Mouse (Mus musculus): ENCODE measurements at regions not wholly inside any gene's neighbourhood (a gene's known extent, or its start where the extent isn't known, plus 50 kb on each side); places are given as distances from the start of the nearest gene placed in this dataset.

GRCm38 (mm10) chr4:10480936-10481335 is 393.4 kb upstream of the 2610301B20Rik start:
- Histone ChIP-seq H3K4me3 (ENCODE audit: low read length) (no peak overlapping the region), H3K4me2 (replicated peaks; ENCODE audit: low read depth, low read length) (no peak overlapping the region), H3K36me3 (ENCODE audit: insufficient read depth, low read length) (no peaks in the 10 kb centered on the region), H3K9ac (replicated peaks; ENCODE audit: low read length) (no peak overlapping the region), H3K27ac (ENCODE audit: low read length) (no peak overlapping the region), H3K9me3 (ENCODE audit: low read length) (no peaks in the 10 kb centered on the region), H3K27me3 (ENCODE audit: insufficient read depth, low read length) (no peaks in the 10 kb centered on the region), H3K4me1 (ENCODE audit: insufficient read depth, low read length) (no peaks in the 10 kb centered on the region)
- 76% methylated on average over 1 of the region's 1 CpGs for WGBS
- ATAC-seq (ENCODE audit: low FRiP score, low TSS enrichment) = no peak

GRCm38 (mm10) chr4:10508163-10508821 is 366.0 kb upstream of the 2610301B20Rik start:
- Histone ChIP-seq H3K36me3 (ENCODE audit: insufficient read depth, low read length) (no peaks in the 10 kb centered on the region), H3K9me3 (ENCODE audit: low read length) (no peaks in the 10 kb centered on the region), H3K4me1 (ENCODE audit: insufficient read depth, low read length) (no peaks in the 10 kb centered on the region), H3K27me3 (ENCODE audit: insufficient read depth, low read length) (no peaks in the 10 kb centered on the region), H3K27ac (ENCODE audit: low read length) (no peak overlapping the region), H3K9ac (replicated peaks; ENCODE audit: low read length) (no peak overlapping the region), H3K4me2 (replicated peaks; ENCODE audit: low read depth, low read length) (no peak overlapping the region), H3K4me3 (ENCODE audit: low read length) (no peak overlapping the region)
- WGBS = 62% methylated on average over 6 of the region's 6 CpGs
- ATAC-seq (ENCODE audit: low FRiP score, low TSS enrichment) = no peak

DNA sequence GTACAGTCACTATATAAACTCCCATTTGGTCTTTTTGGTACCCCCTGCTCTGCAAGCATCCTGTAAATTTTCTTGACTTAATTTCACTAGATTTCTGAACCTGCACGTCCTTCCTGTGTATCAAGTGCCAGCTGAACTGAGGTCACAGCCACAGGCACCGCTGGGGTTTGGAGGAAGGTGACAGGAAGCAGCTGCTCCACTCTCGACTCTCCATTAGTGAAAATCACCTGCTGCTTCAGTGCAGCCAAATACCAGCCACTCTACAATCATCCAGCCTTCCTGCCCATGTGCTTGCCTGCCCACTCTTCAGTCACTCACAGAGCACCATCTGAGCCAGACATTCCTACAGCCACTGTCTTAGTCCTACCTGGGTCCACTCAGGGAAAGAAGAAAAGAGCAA is 364.3 kb upstream of the 2610301B20Rik start:
- ATAC-seq (ENCODE audit: low FRiP score, low TSS enrichment) = no peak
- Histone ChIP-seq H3K9ac (replicated peaks; ENCODE audit: low read length) (no peak overlapping the region), H3K27ac (ENCODE audit: low read length) (no peak overlapping the region), H3K4me1 (ENCODE audit: insufficient read depth, low read length) (no peaks in the 10 kb centered on the region), H3K9me3 (ENCODE audit: low read length) (no peaks in the 10 kb centered on the region), H3K4me3 (ENCODE audit: low read length) (no peak overlapping the region), H3K36me3 (ENCODE audit: insufficient read depth, low read length) (no peaks in the 10 kb centered on the region), H3K4me2 (replicated peaks; ENCODE audit: low read depth, low read length) (no peak overlapping the region), H3K27me3 (ENCODE audit: insufficient read depth, low read length) (no peaks in the 10 kb centered on the region)
- WGBS = 20% methylated on average over 3 of the region's 3 CpGs

DNA sequence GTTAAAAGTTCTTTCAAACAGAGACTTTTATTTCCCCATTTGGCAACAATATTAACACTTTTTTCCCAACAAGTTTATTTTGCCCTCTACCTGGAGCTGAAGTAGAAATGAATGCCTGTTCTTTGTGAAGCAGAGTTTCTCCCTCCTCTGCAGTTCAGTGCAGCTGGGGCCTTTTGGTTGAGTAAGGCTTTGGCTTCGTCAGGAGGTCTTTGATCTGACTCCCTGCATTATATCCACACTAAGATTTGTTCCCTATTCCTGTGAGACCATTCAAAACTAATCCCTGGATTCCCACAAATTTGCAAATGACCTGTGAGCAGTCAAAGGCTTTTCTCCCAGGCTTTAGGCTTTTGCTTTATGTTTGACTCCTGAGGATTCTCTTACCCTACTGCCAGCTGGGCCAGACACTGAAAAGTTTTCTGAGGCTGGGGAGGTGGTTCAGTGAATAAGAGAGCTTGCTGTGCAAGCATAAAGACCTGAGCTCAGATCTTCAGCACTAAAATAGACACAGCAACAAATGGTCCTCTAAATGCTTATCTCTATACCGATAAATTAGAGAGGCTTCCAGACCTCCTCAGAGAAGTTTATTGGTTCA is 323.5 kb upstream of the 2610301B20Rik start:
- Histone ChIP-seq H3K9ac (replicated peaks; ENCODE audit: low read length) (no peak overlapping the region), H3K27ac (ENCODE audit: low read length) (no peak overlapping the region), H3K4me3 (ENCODE audit: low read length) (no peak overlapping the region), H3K4me2 (replicated peaks; ENCODE audit: low read depth, low read length) (no peak overlapping the region), H3K9me3 (ENCODE audit: low read length) (no peaks in the 10 kb centered on the region), H3K4me1 (ENCODE audit: insufficient read depth, low read length) (no peaks in the 10 kb centered on the region), H3K36me3 (ENCODE audit: insufficient read depth, low read length) (no peaks in the 10 kb centered on the region), H3K27me3 (ENCODE audit: insufficient read depth, low read length) (no peaks in the 10 kb centered on the region)
- no peak for ATAC-seq (ENCODE audit: low FRiP score, low TSS enrichment)
- 42% methylated on average over 2 of the region's 2 CpGs for WGBS

- Histone ChIP-seq H3K4me2 (replicated peaks; ENCODE audit: low read depth, low read length) (no peak overlapping the region), H3K4me3 (ENCODE audit: low read length) (no peak overlapping the region), H3K9me3 (ENCODE audit: low read length) (no peaks in the 10 kb centered on the region), H3K27ac (ENCODE audit: low read length) (no peak overlapping the region), H3K4me1 (ENCODE audit: insufficient read depth, low read length) (no peaks in the 10 kb centered on the region), H3K27me3 (ENCODE audit: insufficient read depth, low read length) (no peaks in the 10 kb centered on the region), H3K9ac (replicated peaks; ENCODE audit: low read length) (no peak overlapping the region), H3K36me3 (ENCODE audit: insufficient read depth, low read length) (no peaks in the 10 kb centered on the region)
- no peak for ATAC-seq (ENCODE audit: low FRiP score, low TSS enrichment)
- whole genome bisulfite sequencing = 93% methylated on average over 5 of the region's 5 CpGs
Observed at GRCm38 (mm10) chr4:10553724-10554123, 320.6 kb upstream of the 2610301B20Rik start.

DNA sequence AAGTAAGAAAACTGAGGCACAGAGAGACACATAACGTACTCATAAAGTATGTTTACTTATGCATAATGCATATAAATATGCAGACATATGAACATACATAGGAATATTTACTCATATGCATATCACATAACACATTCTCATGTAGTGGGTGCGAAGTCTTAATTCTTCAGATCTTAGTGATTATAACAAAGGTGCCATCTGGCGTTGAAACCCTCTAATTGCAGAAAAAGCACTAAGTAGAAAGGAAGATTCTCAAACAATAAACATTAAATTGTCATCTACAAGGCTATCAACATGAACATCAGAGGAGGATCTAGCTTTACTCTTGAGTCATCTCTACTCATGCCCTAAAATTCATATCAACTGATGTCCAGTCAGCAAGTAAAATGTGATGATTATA is 314.2 kb upstream of the 2610301B20Rik start:
- H3K9ac ChIP-seq (replicated peaks; ENCODE audit: low read length) = no peak overlapping the region
- H3K36me3 ChIP-seq (ENCODE audit: insufficient read depth, low read length) = no peaks in the 10 kb centered on the region
- H3K9me3 ChIP-seq (ENCODE audit: low read length) = no peaks in the 10 kb centered on the region
- WGBS = 78% methylated on average over 3 of the region's 3 CpGs
- H3K4me1 ChIP-seq (ENCODE audit: insufficient read depth, low read length) = no peaks in the 10 kb centered on the region
- no peaks in the 10 kb centered on the region for H3K27me3 ChIP-seq (ENCODE audit: insufficient read depth, low read length)
- H3K4me2 ChIP-seq (replicated peaks; ENCODE audit: low read depth, low read length) = no peak overlapping the region
- H3K4me3 ChIP-seq (ENCODE audit: low read length) = no peak overlapping the region
- no peak for ATAC-seq (ENCODE audit: low FRiP score, low TSS enrichment)
- no peak overlapping the region for H3K27ac ChIP-seq (ENCODE audit: low read length)

- no peaks in the 10 kb centered on the region for H3K4me1 ChIP-seq (ENCODE audit: insufficient read depth, low read length)
- H3K27me3 ChIP-seq (ENCODE audit: insufficient read depth, low read length) = no peaks in the 10 kb centered on the region
- 81% methylated on average over 10 of the region's 10 CpGs for WGBS
- no peaks in the 10 kb centered on the region for H3K9me3 ChIP-seq (ENCODE audit: low read length)
- H3K27ac ChIP-seq (ENCODE audit: low read length) = no peak overlapping the region
- ATAC-seq (ENCODE audit: low FRiP score, low TSS enrichment) = no peak
- no peaks in the 10 kb centered on the region for H3K36me3 ChIP-seq (ENCODE audit: insufficient read depth, low read length)
- no peak overlapping the region for H3K4me3 ChIP-seq (ENCODE audit: low read length)
- H3K9ac ChIP-seq (replicated peaks; ENCODE audit: low read length) = no peak overlapping the region
- H3K4me2 ChIP-seq (replicated peaks; ENCODE audit: low read depth, low read length) = no peak overlapping the region
Observed at GRCm38 (mm10) chr4:10604513-10604912, 269.8 kb upstream of the 2610301B20Rik start.

- WGBS = 72% methylated on average over 7 of the region's 7 CpGs
- H3K27ac ChIP-seq (ENCODE audit: low read length) = no peak overlapping the region
- no peak for ATAC-seq (ENCODE audit: low FRiP score, low TSS enrichment)
Observed at GRCm38 (mm10) chr4:10607855-10608576, 266.3 kb upstream of the 2610301B20Rik start.

GRCm38 (mm10) chr4:10610784-10611183 is 263.5 kb upstream of the 2610301B20Rik start:
- H3K9me3 ChIP-seq (ENCODE audit: low read length) = no peaks in the 10 kb centered on the region
- H3K9ac ChIP-seq (replicated peaks; ENCODE audit: low read length) = no peak overlapping the region
- H3K36me3 ChIP-seq (ENCODE audit: insufficient read depth, low read length) = no peaks in the 10 kb centered on the region
- 65% methylated on average over 1 of the region's 1 CpGs for WGBS
- no peaks in the 10 kb centered on the region for H3K4me1 ChIP-seq (ENCODE audit: insufficient read depth, low read length)
- ATAC-seq (ENCODE audit: low FRiP score, low TSS enrichment) = no peak
- no peak overlapping the region for H3K27ac ChIP-seq (ENCODE audit: low read length)
- no peak overlapping the region for H3K4me2 ChIP-seq (replicated peaks; ENCODE audit: low read depth, low read length)
- no peaks in the 10 kb centered on the region for H3K27me3 ChIP-seq (ENCODE audit: insufficient read depth, low read length)
- no peak overlapping the region for H3K4me3 ChIP-seq (ENCODE audit: low read length)

More at GRCm38 (mm10) chr4:10607855-10608576, 266.3 kb upstream of the 2610301B20Rik start:
- H3K36me3 ChIP-seq (ENCODE audit: insufficient read depth, low read length) = no peaks in the 10 kb centered on the region
- no peaks in the 10 kb centered on the region for H3K27me3 ChIP-seq (ENCODE audit: insufficient read depth, low read length)
- no peak overlapping the region for H3K4me2 ChIP-seq (replicated peaks; ENCODE audit: low read depth, low read length)
- H3K9ac ChIP-seq (replicated peaks; ENCODE audit: low read length) = no peak overlapping the region
- no peaks in the 10 kb centered on the region for H3K9me3 ChIP-seq (ENCODE audit: low read length)
- H3K4me1 ChIP-seq (ENCODE audit: insufficient read depth, low read length) = no peaks in the 10 kb centered on the region
- H3K4me3 ChIP-seq (ENCODE audit: low read length) = no peak overlapping the region

Measured in kidney, embryonic 16.5 days (tissue).